Mouse (Mus musculus): ENCODE measurements around the gene Rasal1. TPM values are rescaled to one million over a fixed set of nuclear protein-coding genes. Genes with fewer than 3 reads are reported as not detected.

Gene Rasal1
- total RNA-seq, 2 experiments from 2014 or later, result 10.9 to 14.0 TPM

DNA sequence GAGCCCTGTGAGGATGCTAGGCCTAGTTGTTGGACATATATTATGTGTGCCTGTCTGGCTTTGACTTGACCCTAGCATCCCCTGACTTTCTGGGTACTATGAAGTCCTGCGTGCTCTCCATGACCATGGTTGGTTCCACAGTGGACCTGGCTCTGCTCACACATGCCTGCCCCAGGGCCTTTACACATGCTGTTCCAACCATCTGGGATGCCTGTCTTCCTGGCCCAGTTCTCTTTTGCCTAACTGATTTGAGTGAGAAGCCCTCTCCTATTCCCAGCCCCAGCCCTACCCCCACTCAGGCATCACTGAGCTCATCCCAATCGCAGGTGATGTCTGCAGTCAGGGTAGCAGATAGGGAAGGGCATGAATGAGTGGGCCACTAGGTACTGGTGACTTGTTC, 5.3 kb downstream of the Rasal1 start:
- no peak for DNase-seq

DNA sequence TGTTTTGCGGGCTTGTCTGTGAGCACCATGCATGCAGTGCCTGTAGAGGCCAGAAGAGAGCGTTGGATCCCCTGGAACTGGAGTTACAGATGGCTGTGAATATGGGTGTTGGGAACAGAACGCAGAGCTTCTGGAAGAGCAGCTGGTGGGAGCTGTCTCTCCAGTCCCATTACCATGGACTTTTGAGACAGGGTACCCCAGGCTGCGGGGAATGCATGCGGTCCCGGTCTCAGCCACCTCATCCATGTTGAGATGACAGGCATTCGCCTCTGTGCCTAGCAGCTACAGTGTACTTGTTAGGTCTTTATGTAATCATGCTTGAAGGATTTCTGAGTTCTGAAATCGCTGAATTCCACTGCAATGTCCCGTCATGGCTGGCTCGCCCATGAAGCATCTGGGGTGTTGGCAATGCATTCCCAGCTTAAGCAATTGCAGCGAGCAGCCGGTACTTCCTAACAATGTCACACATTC, 7.7 kb downstream of the Rasal1 start:
- DNase-seq, result no peak

DNA sequence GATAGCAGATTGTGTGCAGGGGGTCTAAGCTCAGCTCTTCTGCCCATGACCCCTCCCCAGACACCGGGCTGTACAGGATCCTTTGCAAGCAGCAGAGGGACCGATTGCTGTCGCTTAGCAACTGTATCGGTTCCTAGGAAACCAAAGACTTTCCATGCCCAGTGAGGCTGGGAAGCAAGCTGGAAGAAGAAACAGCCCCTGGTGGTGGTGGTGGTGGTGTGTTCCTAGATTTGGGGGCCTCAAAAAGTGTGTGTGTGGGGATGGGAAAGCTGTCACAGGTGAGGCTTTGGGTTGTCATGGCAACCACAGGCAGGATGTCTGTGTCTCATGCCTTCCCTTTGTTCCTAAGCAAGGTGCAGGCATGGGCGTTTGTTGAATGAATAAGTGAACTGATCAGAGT, 12.2 kb downstream of the Rasal1 start:
- DNase-seq, result no peak

DNA sequence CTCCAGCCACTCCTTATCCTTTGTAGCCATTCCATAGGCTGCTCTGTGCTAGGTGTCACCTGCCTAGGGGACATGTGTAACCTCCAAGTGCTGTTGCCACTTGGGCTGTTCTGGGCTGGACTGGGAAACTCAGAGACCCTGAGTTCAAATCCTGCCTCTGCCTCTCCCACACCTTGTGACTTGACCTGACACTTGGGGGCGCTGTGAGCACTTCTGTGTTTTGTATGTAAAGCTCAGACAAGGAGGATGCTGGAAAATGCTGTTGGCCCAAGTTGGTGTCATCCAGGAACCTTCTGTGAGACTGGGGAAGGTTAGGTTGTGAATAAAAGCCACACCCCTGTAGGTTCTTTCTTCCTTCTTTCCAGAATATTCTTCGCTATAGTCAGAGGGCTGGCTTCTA, 16.3 kb downstream of the Rasal1 start:
- DNase-seq, result no peak

DNA sequence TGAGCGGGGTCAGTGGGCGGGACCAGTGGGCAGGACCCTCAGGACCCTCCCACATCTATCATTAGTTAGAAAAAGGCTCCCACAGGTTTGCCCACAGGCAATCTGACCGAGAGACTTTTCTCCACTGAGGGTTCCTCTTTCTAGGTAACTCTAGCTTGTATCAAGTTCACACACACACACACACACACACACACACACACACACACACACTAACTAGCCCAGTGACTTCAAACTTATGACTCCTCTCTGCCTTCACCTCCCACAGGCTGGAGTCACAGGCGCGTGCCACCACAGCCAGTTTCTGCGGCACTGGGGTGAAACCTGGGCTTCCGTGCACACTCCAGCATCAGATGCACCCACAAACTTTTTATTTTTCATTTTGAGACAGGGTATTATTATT, 20.1 kb downstream of the Rasal1 start:
- DNase-seq, result no peak

DNA sequence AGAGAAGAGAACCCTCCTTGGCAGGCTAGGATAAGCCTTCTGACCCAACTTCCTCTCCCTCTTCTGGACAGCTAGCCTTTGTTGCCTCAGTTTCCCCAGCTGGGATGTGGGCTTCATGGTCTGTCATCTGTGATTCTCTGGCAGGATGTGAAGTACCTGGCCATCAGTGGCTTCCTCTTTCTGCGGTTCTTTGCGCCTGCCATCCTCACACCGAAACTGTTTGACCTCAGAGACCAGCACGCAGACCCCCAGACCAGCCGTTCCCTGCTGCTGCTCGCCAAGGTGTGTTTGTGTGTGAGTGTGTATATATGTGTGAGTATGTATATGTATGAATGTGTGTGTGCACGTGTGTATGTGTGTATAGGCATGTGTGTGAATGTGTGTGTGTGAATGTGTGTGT, 21.5 kb downstream of the Rasal1 start:
- no peak for DNase-seq

DNA sequence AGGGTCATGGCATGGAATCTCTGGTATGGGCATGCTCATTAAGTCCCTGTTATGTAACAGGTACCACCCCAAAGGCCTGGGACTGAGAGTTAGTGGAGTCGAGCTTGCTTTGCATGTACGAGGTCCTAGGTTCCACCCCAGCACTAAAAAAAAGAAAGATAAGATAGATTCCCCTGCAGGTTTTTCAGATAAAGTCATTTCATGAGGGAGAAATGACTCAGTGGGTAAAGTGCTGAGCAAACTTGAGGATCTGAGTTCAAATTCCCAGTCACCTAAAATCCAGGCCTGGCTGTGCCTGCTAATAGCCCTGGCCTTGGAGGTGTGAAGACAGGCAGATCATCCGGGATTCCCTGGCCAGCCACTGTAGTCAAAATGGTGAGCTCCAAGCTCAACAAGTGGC, 23.3 kb downstream of the Rasal1 start:
- no peak for DNase-seq

DNA sequence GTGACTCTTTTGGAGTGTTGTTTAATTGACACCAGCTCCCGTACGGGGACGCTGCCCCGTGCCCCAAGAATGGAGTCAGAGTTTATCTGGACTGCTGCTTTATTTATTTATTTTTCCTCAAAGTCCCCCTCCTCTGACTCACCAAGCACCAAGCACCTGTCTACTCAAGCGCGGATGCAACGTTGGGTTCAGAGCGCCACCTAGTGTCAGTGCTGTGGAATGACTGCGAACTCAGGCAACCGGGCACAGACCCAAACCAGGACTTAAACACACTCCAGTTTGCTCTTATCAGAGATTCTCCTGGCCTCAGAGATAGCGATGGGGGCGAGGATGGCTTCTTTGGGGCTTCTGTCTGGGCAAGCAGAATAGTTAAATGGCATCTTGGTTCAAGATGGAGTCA, 25.0 kb downstream of the Rasal1 start:
- peak; percentile 75 to 77 for DNase-seq

DNA sequence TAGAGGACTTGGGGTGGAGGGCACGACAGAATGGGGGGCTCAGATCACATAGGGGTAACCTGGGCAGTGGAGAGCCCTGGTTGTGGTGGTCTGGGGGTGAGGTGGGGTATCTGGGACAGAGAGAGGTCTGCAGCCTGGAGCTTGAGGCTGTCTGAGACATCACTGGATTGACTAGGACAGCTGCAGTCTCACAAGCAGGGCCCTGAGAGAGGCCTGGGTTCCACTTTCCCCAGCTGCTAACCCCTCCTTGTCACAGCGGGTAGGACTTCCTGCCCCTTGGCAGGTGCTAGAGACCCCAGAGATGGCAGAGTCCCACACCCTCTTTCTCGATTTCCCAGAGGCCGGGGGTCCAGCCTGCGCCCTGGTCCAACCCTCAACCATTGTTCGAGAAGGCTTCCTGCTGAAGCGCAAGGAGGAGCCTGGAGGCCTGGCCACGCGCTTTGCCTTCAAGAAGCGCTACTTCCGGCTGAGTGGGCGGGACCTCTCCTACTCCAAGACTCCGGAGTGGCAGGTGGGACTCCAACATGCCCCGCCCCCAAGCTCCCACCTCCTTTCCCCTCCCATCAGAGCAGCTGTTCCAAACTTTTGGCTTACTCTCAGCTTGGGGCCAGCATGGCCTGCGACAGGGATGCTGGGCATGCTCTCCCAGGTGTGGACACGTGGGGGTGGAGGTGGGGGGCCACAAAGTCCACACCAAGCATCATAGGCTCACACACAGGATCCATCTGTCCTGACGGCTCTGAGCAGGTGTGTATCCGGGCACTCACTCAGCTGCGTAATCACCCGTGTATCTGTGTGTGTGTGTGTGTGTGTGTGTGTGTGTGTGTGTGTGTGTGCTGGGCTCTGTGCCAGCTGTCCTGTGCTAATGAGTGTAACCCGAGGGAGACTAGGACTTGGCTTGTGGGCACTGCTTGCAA, 25.9 kb downstream of the Rasal1 start:
- DNase-seq, result no peak

DNA sequence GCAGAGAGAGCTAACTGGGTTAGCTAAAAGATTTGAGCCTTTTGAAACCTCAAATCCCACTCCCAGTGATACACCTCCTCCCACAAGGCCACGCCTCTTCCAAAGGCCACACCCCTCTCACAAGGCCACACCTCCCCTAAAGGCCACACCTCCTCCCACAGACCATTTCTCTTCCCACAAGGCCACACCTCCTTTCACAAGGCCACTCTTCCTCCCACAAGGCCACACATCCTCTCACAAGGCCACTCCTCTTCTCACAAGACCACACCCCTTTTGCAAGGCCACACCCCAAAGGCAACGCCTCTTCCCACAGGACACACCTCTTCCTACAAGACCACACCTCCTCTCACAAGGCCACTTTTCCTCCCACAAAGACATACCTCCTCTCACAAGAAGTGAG, 28.9 kb downstream of the Rasal1 start:
- peak in 1 of 2 experiments; percentile 42 for DNase-seq

DNA sequence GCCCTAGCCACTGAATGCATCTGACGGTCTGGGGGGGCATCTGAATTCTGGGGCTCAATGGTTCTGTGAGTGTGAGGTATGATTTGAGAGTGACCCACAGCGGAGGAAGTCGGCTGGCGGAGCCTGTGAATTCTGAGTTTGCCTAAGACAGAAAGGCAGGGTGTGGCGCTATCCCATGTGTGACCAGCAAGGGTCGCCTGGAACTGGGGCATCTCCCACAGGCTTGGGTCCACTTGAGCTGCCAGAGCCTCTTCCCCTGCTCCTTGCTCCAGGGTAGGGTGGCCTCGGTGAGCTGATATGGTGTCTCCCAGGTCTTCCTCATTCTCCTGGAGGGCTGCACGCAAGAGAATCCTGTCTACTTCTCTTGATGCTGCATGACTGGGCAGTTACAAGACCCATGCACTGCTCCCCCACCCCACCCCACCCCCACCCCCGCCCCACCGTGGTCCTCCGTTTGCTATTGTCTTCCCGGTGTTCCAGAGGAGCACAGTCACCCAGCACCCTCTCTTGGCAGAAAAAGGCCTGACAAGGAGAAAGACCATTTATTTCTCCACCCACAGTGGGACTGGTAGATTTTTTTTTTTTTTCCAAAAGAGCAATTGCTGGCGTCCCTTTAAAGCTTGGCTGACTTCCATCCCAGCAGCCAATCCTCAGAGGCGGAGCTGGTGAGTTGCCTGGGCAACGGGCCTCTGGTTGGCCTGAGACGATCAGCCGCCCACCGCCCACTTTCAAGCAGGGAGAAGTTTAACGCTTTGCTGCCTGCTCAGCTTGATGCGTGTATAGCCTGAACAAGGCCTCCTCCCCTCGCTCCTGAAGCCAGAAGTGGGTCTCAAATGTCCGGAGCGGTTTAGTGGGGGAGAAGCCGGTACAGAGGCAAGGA, 31.3 kb downstream of the Rasal1 start:
- peak; percentile 87 to 89 for DNase-seq

DNA sequence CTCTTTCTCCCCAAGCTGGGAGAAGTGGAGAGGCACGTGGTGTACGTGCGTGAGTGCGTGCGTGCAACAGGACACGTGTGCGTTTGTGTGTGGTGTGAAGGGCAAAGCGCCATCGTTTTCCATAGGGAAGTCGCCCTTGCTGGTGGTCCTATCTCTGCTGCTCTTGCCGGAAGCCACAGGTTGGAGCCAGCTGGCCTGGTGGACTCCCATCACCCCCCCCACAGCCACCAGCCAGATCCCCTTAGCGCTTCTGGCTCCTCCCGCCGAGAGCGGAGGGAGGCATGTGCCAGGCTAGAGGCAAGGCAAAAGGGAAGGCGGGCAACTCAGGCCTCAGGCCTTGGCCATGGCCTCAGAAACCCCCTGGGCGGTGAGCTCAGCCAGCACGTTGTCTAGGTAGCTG, 32.3 kb downstream of the Rasal1 start:
- DNase-seq, result no peak

DNA sequence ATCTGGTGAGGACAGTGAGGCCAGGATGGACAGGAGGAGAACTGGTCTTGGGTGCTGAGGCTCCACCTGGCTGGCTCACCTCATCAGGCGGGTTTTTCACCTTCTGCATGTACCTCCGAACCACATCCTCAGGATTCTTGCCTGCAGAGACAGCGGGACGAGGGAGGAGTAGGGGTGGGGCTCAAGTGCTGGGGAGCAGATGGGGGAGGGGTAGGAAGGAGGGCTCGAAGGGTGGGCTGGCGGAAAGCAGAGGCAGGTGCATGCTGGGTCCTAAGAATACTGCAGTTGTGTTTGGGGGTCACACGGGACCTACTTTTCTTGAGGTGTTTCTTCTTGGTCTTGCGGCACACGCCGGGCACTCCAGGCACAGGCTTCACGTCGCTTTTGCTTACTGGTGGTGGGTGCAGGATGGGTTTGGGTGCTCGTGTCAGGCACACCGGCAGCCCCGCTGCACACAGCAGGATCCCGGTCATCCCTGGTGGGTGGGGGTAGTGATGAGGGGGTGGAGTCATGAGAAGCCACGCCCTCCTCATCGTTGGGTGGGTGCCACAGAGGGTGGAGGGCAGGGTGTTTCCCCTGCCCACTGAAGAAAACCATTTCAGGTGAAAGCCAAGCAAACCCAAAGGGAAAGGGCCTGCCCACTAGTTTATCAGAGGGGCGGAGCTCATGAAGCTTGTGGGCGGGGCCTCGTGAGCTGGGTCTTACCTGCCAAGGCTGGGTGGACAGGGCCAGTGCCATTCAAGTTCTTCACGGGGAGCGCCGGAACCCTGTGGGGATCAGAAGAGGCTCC, 34.6 kb downstream of the Rasal1 start:
- DNase-seq, result no peak

DNA sequence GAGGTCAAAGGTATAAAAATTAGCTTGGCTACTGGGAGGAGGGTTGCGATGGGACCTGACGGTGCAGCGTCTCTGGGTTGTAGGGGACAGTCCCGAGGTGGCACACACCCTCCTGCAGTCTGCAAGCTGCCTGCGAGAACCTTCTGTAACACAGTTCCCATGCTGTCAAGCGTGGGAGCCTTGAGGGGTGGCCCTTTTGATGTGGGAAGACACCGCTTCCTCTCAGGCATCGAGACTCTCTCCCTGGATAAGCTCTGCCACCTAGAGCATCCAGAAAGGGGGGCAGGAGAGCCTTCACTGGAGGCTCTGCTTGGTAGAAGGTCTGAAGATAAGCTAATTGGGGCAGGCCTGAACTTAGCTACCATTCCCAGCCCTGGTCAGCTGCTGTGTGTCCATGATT, 37.1 kb downstream of the Rasal1 start:
- DNase-seq, result no peak

DNA sequence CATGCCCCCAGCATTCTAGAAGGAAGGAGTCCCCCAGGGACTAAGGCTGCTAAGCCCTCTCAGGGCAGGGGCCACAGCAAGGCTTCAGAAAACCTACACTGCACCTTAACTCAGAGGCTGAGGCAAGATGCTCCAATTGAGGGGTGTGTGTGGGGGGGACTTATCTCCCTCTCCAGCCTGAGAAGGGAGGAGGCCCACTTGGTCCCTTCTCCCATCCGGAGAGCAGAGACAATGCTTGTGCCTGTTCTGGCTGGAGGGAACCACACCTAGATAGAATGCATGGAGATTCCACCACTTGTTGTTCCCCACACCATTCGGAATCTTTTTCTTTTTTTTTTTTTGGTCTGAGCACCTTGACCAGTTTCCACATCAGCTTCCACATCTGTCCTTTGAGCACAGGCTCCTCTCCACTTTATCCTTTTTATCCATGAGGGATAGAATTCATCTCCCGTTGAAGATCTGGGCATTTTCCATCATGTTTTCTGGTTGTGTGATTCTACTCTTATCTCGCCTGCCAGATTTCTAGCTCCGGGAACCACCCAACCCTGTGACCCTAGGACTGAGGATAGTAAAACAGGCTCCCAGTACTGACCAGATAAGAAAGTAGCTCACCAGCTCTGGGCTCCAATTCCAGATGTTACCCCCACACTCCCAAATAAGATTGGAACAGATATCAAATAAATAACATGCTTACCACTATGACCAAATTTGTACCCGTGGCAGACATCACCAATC, 38.3 kb downstream of the Rasal1 start:
- no peak for DNase-seq

DNA sequence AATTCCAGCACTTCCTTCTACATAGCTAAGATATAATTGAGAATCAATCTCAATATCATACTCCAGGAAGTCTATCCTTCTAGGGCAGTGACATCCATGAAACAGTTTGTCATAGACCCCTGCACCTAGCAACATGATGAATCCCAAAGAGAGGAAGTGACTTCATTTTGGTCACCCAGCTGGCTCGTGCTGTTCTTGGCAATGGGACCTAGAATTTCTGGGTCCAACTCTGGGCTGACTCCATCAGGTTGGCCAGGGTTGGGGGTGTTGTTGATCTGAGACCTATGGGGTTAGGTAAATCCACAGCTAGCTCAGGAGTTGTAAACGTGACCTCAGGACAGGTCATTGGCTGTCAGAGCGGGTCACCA, 38.9 kb downstream of the Rasal1 start:
- no peak for DNase-seq

DNA sequence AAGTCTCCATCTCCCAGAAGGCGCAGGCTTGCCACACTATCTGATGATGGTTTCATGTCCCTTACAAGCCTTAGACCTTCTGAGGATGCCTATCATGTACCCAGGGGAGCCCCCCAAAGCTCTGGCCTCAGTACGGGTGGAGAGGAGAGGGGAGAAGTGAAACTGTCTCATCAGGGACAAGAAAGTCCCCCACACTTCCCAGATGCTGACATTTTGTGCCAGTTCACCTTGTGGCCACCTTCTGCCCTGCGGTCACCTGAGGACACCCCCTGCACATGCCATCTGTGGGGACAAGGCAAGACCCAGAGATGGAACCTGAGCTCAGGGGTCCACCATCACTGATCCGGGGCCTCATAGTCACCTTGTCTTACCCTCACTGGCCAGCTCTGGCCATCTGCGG, 39.3 kb downstream of the Rasal1 start:
- no peak for DNase-seq

DNA sequence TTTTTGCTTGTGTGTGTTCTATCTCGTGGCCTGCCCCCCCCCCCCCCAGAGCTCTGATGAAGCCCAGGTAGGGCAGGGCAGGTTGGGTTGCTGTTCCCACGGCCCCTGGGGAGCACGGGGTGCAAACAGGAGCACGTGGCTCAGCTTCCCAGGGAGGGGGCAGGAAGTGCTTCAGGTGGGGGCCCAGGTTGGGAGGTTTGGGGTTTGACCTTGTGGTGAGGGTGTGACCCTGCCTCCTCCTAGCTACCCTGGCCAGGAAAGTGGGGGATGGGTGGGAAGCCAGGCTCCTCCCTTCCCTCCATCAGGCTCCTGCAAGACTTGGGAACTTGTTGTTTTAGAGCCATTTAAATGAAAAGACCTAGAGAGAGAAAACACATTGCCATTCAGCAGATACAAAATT, 39.8 kb downstream of the Rasal1 start:
- DNase-seq, result no peak

DNA sequence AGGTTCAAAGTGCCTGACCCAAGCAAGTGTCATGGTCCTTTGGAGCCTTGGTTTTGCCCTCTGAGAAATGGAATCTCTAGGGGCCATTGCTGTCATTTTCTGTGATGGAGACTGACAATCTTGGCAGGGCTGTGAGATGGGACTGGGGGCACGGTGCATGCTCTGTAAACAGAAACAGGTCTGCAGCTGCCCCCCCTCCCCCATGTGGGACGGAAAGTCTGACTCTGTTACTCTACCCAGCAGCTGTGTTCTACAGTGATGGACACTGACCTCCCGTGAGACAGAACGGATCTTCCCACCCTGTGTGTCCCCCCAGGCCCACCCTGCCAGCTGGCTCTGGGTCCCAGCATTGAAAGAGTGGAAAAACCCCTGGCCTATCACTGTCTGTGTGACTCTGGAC, 41.8 kb downstream of the Rasal1 start:
- DNase-seq, result no peak

DNA sequence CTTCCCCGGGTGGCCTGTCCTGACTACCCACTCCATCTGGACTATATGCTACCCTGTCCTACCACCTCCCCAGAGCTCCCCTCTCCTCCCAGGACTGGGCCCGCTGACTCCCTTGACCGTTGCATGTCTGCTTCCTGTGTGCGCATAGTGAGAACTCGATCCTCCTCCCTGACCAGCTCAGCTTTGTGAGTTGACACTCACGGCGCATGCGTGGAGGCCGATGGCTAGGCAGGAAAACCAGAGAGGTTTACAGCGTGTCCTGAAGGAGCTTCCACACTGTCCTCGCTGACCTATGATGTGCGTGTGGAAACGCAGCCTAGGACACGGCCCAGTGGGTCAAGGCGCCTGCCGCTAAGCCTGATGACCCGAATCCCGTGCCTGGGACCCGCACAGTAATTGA, 43.4 kb downstream of the Rasal1 start:
- no peak for DNase-seq

DNA sequence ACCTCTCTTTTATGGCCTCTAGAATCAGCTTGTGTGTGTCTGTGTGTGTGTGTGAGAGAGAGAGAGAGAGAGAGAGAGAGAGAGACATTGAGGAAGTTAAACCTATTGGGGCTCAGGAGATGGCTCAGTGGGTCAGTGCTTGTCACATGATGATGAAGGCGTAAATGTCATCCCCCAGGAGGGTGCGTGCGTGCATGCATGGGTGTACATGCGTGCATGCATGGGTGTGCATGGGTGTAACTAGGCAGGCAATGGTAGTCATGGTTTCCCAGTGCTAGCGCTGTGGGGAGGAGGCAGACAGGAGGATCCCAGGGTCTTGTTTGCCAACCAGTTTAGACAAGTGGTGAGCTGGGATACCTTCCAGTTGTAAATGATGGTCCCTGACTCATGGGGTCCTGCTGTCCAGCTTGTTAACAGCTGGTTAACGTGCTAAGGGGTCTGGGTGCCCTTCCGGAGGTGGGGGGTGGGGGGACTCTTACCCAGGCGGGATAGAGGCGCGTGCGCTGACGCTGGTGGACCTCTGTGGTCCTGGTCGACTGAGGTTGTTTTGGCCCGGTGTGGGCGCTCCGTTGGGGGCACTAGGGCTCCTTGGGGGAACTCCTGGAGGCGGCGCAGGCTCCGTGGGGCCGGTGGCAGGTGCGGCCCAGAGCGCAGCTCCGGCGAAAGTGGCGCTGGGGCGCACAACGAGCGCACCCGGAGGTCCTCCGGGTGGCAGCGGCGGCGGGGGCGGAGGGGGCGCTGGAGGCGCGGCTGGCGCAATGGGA, 45.5 kb downstream of the Rasal1 start:
- DNase-seq, result no peak
